Mouse (Mus musculus) layer of hippocampus, adult 18-20 months (tissue): ENCODE results near the gene Mmp11. TPM values are rescaled to one million over a fixed set of nuclear protein-coding genes. Genes with fewer than 3 reads are reported as not detected.
"Not testable (repeated sequence)": the region's sequence is repeated elsewhere in the genome, so short reads cannot be mapped to it uniquely, and the experiment has no call there.

Experiments
- DNase-seq, 2 experiments: peaks; one replicate each; pipeline ENCODE4 v3.0.0; 2022; ENCODE audit warnings: low spot score in 2 of 2
- total RNA-seq, 2 experiments: library from RNA; stranded (reverse); gene quantifications; 2 replicates each; pipeline ENCODE4 v1.2.3; 2021

Gene Mmp11
- total RNA-seq, 2 experiments from 2014 or later: 1.8 to 2.1 TPM

DNA sequence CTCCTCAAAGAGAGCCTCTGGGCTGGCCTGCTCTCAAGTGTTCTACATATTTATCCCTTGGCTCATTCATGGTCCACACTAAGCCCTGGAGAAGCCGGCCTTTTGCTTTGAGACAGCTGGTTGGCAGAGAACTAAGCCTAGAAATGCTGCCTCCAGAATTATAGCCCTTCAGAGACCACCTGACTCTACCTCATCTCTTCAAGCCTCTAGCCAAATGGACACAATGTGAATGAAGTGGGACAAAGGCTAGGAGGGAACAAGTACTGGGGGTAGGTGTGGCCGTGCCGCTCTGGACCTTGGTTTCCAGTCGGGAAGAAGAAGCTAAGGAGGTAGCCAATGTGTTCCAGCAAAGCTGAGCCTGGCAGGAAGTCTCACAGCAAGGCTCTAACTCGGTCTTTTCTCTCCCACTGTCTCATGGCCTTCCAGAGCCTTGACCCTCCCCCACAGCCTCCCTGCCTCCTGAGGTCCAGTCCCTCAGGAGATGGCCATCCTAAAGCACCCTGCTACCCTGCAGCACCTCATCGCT is 38.2 kb downstream of the Mmp11 start:
- DNase-seq: no peak

DNA sequence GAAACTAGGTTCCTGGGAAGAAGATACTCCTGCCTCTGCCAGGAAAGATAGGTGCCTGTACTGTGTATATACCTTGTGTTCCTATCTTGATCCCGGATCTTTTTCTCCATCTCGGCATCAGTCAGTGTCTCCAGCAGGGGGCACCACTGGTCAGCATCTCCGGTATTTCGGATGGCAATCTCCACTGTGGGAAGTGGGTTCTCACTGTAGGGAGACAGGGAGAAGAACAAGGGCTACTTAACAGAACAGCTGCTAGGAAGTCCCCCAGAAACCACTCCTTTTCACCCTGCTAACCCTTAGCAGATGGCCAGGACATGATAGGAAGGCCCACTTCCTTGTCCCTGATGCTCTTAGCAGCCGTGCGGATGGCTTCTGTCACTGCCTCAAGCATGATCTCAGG is 38.9 kb downstream of the Mmp11 start:
- peak; percentile 56 to 84 for DNase-seq

DNA sequence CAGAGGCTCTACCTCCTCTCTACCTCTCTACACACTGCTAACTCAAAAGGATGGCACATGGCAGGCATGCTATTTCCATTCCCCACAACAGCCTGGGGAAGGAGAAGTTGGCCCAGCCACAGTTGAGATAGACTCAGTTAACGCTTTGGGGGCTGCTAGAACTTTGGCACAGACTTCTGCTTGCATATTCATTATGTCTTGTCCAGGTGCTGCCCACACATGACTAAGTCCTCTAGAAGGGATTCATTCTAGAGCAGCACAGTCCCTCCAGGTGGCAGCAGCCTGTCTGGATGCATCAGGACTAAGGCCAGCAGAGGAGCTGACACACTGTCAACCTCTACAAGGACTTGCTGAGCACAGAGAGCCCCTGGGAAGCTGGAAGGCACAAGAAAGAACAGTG is 40.1 kb downstream of the Mmp11 start:
- peak; percentile 46 to 56 for DNase-seq

DNA sequence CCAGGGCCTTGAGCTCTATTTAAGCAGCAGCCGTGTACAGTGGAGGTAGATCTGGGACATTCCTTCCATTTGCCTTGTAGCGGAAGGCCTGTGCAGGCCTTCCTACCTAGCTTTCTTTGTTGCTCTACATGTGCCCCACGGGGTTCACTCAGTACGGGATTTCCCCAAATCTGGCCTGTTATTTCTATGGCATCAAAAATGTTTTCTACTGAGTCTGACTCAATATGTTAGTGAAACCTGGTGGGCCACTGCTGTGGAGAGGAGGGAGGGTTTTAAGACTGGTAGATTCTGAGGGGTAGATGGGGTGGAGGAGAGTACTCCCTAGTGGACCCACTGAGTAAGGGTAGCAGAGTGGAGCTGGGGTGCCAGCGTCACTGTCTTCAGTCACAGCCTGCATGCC is 40.6 kb downstream of the Mmp11 start:
- no peak for DNase-seq

DNA sequence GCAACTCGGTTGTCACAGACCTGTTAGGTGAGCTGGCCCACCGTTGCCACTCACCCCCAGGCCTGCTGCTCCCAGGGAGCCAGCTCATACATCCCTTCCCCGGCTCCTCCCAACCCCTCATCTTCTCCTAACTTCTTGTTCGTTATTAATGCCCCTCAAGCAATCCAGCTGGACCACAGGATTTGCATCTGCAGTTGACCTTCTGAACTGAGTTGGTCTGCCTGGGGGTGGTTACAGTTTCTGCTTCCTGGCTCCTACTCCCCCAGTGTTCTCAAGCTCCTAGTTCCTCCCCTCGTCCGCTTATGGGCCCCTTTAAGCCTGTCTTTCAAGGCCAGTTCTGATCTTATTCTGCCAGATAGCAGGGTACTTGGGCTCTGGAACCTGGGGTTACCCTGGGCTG is 41.7 kb downstream of the Mmp11 start:
- DNase-seq: no peak

DNA sequence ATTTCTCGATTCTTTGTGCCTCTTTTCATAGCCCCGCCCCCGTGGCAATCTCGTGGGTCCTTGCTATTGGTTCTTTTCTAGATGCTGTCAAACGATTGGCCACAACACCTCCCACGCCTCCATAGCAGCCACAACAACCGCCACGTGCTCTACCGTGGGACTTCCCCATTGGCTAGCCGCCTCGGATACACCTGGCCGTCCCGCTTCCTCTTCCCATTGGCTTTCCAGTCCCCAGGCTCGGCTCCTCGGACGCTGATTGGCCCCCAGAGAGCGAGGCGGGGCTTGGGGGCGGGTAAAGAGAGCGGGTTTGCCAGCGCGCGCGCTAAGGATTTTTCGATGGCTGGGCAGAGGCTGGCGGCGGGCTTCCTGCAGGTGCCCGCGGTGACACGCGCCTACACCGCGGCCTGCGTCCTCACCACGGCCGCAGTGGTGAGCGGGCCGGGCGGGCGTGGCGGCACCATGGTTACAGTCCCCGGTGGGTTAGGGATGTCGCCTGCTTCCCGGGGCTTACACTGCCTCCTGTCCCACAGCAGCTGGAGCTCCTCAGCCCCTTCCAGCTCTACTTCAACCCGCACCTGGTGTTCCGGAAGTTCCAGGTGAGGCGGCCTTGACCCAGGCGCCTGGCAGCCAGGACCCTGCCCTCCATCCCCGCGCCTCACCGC is 43.1 kb downstream of the Mmp11 start, which contains the start of gene Derl3:
Derl3 (plus strand) TSS at position 325 of the 662 bp plus-strand sequence.
- DNase-seq: peak; percentile 96 to 98

DNA sequence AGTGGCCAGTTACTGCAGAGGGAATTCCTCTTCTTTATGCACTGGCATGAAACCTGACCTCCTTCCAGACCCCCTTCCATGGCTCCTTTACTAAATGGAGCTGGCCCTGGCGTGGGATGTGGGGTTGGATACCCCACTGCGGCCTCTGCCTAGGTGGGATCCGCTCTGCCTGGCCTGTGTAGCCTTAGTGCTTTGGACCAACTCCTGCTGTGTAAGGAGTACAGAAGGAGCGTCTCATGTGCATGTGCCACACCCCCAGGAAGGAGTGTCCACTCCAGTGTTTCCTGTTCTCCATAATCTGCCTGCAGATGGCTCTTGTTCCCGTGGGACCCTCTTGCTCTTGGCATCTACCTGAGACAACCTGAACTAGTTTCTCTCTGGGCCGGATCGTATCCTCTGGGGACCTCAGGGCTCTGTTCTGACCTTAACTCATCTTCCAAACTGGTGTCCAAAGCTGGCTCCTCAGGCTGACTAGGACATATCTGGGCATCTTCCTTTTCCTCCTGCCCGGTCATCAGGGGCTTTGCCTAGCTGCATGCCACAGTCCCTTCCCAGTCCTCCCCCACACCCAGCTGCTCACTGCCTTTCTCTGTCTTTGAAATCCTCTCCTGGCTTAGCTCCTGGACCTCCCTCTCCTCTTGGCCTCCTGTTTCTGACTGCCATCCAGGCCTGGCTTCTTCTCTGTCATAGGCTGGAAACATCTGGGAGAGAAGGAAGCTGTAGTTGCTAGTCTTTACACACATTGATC is 46.7 kb downstream of the Mmp11 start:
- DNase-seq: no peak

DNA sequence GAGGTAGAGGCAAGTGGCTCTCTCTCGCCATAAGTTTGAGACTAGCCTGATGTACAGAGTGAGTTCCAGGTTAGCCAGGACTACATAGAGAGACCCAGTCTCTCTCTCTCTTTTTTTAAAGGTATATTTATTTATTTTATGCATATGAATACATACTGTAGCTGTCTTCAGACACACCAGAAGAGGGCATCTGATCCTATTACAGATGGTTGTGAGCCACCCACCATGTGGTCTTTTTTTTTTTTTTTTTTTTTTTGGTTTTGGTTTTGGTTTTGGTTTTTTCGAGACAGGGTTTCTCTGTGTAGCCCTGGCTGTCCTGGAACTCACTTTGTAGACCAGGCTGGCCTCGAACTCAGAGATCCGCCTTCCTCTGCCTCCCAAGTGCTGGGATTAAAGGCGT is 48.8 kb downstream of the Mmp11 start:
- not testable (repeated sequence) for DNase-seq

DNA sequence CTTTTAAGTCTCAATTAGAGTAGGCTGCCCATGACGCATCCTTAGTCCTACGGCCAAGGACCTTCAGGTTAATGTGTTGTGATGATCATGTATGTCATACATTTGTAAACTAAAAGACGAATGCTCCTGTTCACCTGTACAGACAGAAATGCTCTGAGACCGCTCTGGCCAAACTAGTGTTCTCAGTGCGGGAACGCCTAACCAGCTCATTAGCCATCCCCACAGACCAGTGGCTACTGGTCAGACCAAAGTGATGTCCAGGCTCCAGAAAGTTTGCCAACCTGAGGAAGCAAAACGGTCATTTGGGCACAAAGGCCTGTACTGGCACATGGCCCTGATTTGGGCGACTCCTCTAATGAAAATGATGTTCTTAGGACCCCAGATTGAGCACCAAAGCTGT is 51.6 kb downstream of the Mmp11 start:
- DNase-seq: no peak

DNA sequence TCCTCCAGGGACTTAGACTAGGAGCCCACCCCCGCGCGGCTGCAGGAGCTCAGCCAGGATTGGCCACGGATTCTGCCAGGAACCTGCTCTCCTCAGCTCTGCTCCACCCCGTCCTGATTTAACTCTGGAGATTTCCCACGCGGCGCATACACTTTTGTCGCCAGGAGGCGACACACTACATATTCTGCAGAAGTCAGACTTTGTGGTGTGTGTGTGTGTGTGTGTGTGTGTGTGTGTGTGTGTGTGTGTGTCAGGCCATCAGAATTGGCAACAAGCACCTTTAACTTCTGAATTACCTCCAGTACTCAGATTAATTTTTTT is 53.1 kb downstream of the Mmp11 start:
- peak; percentile 46 to 80 for DNase-seq

DNA sequence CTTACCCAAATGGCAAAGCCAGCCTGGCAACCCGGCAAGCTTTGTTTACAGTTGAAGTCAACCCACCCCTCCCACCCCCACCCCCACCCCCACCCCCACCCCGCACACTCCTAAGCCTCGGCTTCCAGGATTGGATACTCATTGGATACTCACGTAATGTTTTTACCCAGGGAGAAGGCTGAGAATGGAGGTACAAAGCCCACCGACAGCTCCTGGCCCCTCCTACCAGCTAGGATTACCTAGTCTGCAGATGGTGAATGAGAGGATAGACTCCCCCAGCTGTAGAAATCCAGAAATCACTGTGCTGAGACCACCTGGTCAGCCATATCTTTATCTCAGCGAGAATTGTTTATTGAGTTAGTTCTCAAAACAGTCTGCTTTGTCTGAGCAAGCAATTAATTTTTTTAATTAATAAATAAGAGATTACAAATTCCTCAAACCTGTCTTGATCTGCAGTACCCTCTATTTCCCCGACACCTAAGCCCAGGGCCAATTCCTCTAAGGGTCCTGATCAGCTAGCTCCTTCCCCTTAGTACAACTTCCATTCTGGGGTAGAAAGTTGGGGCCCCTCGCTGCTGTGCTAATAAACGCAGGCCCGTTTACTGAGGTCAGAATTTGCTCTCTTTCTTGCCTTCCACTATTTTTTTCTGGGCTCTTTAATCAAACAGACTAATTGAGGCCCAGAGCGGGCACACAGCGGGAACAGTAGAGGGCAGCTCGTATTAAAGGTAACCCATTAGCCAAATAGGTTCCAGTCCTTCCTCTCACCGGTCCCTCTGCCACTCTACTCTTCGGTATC is 53.7 kb downstream of the Mmp11 start:
- no peak for DNase-seq

DNA sequence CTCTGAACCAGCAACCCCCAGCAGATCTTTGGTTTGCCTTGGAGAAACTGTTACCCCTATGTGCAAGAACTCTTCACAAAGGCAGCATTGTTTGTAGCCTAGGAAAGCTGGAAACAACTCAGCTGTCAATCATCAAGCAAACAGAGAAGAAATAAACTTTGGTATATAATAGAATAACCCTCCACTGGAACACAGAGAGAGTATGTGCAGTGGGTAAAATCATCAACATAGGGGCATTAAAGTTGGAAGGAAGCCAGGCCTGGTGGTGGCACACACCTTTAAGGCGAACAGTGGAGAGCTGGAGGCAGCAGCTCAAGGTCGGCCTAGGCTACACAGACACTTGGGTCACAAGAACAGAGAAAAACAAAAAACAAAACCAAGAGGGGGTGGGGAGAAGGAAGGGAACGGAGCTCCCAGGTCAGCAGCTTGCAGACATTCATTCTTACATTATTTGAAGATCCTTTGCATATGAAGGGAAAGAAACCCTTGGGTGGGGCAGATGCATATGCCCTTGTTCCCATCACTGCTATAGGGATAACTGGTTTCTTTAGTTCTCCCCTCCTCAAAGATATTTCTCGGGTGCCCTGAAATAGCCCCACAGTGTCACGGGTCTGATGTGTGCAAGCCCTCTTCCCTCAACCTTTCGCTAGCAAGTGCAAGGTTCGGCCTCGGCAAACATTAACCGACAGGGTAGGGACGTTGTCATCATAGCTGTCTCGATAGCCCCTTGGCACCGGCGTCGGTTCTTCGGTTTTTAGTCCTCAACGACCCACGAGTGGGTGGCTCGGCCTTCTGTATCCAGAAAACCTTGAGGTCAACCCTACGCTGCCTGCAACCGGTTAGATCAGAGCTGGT is 54.5 kb downstream of the Mmp11 start:
- no peak for DNase-seq

DNA sequence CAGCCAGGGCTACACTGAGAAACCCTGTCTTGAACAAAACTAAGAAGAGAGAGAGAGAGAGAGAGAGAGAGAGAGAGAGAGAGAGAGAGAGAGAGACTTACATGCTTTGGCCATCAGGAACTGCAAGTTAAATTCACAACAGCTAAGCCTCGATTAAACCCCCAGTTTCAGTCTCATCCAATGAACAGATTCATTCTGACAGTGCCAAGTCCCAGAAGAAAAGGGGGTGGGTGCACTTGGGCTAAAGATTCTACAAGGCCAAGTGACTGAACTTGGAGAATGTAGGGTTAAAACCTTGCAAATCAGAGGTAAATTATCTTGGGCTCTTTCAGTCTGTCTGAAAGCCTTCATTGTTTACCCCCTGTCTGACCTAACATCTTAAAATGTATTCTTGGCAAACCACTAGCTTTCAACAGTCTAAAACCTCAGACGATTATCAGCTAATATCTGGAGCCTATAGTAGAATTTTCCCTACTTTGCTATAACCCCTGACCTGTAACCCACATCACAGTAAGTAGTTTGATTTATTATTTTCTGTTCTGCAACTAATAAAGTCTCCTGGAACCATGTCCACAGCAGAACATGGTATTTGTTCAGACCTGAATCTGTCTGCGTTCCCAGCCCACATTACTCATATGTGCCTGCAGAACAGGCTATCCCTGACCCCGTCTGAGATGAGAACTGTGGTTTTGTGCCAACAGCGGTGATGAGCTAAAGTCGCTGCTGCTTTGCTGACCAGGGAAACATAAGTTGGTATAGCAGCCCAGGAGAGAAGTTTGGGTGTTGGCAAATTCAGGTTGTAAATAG is 55.3 kb downstream of the Mmp11 start:
- DNase-seq: no peak

DNA sequence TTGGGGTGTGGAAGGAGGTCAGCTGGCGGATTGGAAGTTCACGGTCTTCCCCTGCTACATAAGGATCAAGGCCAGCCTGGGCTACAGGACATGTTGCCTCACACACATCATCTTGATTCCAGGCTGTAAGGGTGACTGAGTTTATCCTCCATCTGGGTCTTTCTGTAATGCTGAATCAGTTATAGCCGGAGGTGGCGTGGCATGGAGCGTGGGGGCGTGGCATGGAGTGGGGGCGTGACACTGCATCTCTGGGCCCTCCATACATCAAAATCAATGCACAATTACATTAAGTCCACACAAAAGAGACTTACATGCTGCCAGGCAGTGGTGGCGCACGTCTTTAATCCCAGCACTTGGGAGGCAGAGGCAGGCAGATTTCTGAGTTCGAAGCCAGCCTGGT is 55.9 kb downstream of the Mmp11 start:
- no peak for DNase-seq

DNA sequence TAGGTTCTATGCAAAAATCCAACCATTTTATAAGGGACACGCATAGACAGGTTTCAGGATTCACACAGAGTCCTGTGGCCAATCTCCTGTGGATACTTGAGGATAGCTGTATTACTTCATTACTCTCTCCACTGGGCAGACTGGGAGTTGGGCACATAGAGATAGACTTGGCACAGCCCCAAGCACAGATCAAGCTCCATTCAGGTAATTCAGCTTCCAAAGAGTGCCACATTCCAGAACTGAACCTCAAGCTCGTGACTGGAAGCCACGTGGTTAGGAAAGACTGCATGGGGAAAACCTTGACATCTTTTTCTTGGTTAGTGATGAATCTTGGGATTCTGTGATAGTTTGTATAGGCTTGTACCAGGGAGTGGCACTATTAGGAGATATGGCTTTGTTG is 57.5 kb downstream of the Mmp11 start:
- no peak for DNase-seq

DNA sequence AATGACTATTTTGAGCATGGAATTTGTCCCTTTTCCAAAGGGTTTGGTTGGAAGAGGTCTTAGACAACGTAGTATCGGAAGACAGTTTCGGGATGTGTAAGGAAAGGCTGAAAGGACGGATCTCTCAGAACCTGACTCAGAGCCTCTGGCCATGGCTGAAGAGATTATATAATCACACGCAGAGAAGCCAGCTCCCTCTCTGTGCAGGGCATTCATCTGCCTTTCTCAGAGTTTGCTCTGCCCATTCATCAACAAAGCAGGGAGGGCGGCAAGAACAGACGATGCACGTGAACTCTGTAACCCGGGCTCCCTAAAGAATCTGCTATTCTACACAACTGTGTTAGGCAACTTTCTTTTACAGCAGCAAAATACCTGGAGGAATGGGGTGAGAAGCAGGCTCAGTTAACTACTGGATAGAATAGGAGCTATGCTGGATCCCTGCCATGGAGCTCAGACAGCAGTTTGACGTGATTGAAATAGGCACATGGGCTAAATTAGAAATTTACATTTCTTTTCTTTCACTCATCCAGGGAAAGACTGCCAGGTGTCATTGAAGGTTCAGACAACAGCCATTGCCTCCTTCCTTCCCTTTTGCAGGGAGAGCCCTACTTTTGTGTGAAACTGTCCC is 62.6 kb downstream of the Mmp11 start:
- DNase-seq: peak in 1 of 2 experiments; percentile 35
